Mouse (Mus musculus): ENCODE measurements around the gene Igsf3. TPM values are rescaled to one million over a fixed set of nuclear protein-coding genes. Genes with fewer than 3 reads are reported as not detected.

Igsf3 gene
- total and polyA plus RNA-seq, 2 experiments from 2014 or later, result 74.0 to 77.0 TPM

DNA sequence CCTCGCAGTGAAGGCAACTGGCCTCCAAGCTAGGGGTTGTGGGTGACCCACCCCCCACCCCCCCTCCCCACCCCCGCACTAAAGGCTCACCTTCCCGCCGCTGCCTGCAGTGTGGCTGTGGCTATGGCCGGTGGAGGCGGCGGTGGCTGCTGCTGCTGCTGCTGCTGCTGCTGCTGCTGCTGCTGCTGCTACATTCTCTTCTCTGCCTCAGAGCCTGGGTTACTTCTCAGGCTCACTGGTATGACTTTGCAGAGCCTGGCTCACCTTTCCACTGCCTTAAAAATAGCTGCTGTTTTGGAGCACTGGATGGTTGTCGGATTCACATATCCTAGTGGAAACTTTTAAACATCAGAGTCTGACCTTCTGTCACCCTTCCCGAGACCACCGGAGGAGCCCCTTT lies 11.0 kb downstream of the Igsf3 start:
- WGBS, result 26% methylated on average over 10 of the region's 10 CpGs
- H3K4me1 ChIP-seq (ENCODE audit: insufficient read depth), result peaks cover 18% of the 10 kb centered on the region
- no peak overlapping the region for H3K4me2 ChIP-seq (ENCODE audit: low read depth)
- DNase-seq (no peak), ATAC-seq (no peak)
- no peak for TF ChIP-seq CTCF (IDR thresholded peaks at IDR 0.05; ENCODE audit: low read depth)
- no peak overlapping the region for H3K27ac ChIP-seq (ENCODE audit: low read depth, low read length)
- H3K9me3 ChIP-seq (ENCODE audit: low read length), result no peaks in the 10 kb centered on the region
- H3K27me3 ChIP-seq (ENCODE audit: insufficient read depth, low read length), result no peaks in the 10 kb centered on the region
- no peaks in the 10 kb centered on the region for H3K36me3 ChIP-seq (ENCODE audit: insufficient read depth)
- no peak overlapping the region for H3K4me3 ChIP-seq (ENCODE audit: low read depth, low read length)
- H3K9ac ChIP-seq, result no peak overlapping the region

DNA sequence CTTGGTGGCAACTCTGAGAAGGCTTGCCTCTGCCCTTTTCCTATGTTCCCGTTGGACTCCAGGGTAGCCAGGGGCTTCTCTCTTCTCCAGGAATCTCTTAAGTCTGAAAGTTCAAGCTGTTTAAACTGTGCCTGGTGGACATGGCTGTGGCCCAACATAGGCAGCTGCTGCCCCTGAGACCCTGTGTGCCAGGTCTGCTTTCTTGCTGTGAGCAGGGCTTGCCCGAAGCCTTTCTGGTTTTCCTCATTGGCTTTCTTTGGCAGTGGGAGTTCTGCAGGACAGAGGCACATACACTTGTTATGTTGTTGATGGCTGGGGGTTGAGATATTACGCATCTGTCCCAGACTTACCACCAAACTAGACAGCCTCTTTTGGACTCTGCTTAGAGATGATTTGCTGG lies 12.7 kb downstream of the Igsf3 start:
- ATAC-seq (no peak), DNase-seq (no peak)
- Histone ChIP-seq H3K4me3 (ENCODE audit: low read depth, low read length) (no peak overlapping the region), H3K27ac (ENCODE audit: low read depth, low read length) (no peak overlapping the region), H3K36me3 (ENCODE audit: insufficient read depth) (no peaks in the 10 kb centered on the region), H3K4me2 (ENCODE audit: low read depth) (no peak overlapping the region), H3K4me1 (ENCODE audit: insufficient read depth) (peaks cover 26% of the 10 kb centered on the region), H3K9me3 (ENCODE audit: low read length) (no peaks in the 10 kb centered on the region), H3K9ac (no peak overlapping the region), H3K27me3 (ENCODE audit: insufficient read depth, low read length) (no peaks in the 10 kb centered on the region)
- no peak for TF ChIP-seq CTCF (IDR thresholded peaks at IDR 0.05; ENCODE audit: low read depth)
- 71% methylated on average over 3 of the region's 3 CpGs for WGBS

DNA sequence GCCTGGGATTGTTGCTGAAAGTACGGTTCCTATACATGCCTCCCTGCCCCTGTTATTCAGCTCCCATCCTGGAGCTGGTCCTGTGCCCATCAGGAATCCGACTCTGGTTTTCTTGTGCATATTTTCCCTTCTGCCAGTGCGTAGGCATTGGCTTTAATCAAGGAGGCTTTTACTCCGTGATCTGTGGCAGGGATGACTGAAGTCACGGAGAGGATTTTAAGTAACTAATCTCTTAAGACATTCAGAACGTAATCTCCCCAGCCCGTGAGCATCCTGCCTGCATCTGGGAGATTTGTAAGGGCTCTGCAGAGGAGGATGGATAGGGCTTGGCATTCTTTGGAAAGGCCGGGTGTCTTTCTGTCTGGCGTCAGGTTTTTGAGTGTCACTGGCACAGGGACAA lies 13.6 kb downstream of the Igsf3 start:
- 0 out of 2 replicates have a peak overlapping the region, but pooled peaks have one; percentile 9 for H3K27ac ChIP-seq (ENCODE audit: low read depth, low read length)
- DNase-seq, result no peak

DNA sequence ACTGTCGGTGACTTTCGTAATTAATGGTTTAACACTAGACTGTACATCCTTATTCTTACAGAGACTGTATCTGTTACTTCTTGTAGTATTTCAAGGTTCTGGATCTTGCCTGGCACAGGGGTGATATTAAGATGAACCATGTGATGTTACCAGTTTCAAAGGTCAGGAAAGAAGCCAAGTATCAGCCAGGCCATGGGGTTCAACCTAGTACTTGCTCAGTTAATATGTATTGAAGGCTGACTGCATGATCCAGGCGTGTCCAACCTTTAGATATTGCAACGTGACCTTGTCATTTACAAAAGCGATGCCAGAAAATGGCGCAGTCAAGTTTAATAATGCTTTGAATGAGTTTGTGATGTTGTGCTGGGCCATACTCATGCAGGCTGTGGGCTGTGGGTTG lies 15.1 kb downstream of the Igsf3 start:
- Histone ChIP-seq H3K4me1 (ENCODE audit: insufficient read depth) (peaks cover 26% of the 10 kb centered on the region), H3K27me3 (ENCODE audit: insufficient read depth, low read length) (no peaks in the 10 kb centered on the region), H3K27ac (ENCODE audit: low read depth, low read length) (no peak overlapping the region), H3K4me2 (ENCODE audit: low read depth) (no peak overlapping the region), H3K9me3 (ENCODE audit: low read length) (no peaks in the 10 kb centered on the region), H3K36me3 (ENCODE audit: insufficient read depth) (no peaks in the 10 kb centered on the region), H3K4me3 (ENCODE audit: low read depth, low read length) (no peak overlapping the region), H3K9ac (no peak overlapping the region)
- TF ChIP-seq CTCF (IDR thresholded peaks at IDR 0.05; ENCODE audit: low read depth), result no peak
- WGBS, result 94% methylated on average over 6 of the region's 6 CpGs
- DNase-seq (no peak), ATAC-seq (no peak)

More for the DNA sequence above, 13.6 kb downstream of the Igsf3 start:
- Histone ChIP-seq H3K4me1 (ENCODE audit: insufficient read depth) (peaks cover 26% of the 10 kb centered on the region), H3K27me3 (ENCODE audit: insufficient read depth, low read length) (no peaks in the 10 kb centered on the region), H3K4me3 (ENCODE audit: low read depth, low read length) (no peak overlapping the region), H3K9me3 (ENCODE audit: low read length) (no peaks in the 10 kb centered on the region), H3K36me3 (ENCODE audit: insufficient read depth) (no peaks in the 10 kb centered on the region), H3K4me2 (ENCODE audit: low read depth) (no peak overlapping the region), H3K9ac (no peak overlapping the region)
- no peak for ATAC-seq
- TF ChIP-seq CTCF (IDR thresholded peaks at IDR 0.05; ENCODE audit: low read depth), result no peak
- 21% methylated on average over 9 of the region's 9 CpGs for WGBS

DNA sequence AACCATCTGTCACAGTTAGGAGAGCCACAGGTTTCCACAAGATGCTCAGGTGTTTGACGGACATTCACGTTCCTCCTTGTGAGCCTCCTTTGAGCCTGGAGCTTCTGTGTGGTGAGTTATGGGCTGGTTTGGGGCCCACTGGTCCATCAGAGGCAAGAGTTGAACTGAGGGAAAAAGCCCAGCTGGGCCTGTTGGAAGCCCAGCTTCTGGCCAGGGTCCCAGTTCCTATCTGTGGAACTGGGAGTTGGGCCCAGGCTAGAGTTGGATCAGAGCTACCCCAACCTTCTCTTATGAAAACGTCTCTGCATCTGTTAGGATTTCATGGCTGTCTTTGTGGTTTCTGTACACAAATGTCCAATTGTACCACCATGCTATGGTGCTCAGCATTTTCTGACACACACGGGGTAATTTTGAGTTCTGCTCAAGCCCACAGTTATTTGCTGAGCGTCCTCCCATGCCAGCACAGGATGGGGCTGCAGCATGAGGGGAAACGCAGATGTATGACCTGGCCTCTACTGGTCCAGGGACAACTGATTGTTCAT lies 16.3 kb downstream of the Igsf3 start:
- no peak overlapping the region for H3K9ac ChIP-seq
- WGBS, result 73% methylated on average over 6 of the region's 6 CpGs

DNA sequence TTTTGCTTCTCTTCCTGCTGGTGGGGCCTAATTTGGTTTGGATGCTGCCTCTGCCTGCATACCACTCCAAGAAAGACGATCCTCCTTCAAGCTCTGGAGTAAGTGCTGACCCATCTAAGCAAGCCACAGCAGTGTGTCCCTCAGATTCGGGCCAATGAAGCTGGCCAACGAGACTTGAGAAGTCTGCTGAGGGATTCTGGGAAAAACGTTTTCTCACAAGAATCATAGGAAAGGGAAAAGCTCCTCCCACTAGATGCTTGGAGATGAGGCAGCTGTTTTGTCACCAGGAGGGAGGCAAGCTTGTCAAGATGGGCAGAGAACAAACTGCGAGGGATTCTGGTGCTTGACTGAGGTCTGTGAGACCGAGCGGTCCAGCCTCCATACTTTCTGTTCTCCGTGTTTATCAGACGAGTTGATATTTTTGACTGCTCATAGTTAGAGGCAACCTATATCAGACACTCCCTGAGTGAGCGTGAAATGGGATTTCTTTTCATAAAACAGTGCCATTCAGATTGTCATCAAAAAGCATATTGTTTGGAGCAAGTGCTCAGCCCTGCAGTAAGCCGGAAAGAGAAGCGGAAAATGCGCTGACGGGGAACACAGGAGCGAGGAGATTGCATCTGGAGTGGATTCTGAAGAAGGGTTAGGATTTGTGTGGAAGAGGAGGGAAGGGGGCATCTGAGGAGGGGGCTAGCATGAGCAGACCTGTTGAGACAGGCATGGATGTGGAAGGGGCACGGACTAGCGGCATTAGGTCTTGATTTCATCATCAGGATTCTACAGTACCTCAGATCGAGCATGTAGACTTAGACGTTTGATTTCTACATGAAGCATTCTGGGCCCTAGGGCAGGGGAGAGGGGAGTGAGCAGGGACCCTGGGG lies 17.0 kb downstream of the Igsf3 start:
- H3K27ac ChIP-seq (ENCODE audit: low read depth, low read length), result no peak overlapping the region
- TF ChIP-seq CTCF (IDR thresholded peaks at IDR 0.05; ENCODE audit: low read depth), result no peak
- H3K4me2 ChIP-seq (ENCODE audit: low read depth), result no peak overlapping the region
- H3K36me3 ChIP-seq (ENCODE audit: insufficient read depth), result no peaks in the 10 kb centered on the region
- no peak for ATAC-seq
- no peak for DNase-seq
- H3K27me3 ChIP-seq (ENCODE audit: insufficient read depth, low read length), result no peaks in the 10 kb centered on the region
- H3K9me3 ChIP-seq (ENCODE audit: low read length), result no peaks in the 10 kb centered on the region
- no peak overlapping the region for H3K9ac ChIP-seq
- H3K4me3 ChIP-seq (ENCODE audit: low read depth, low read length), result no peak overlapping the region
- 63% methylated on average over 19 of the region's 19 CpGs for WGBS
- H3K4me1 ChIP-seq (ENCODE audit: insufficient read depth), result peaks cover 37% of the 10 kb centered on the region

More for the DNA sequence above, 16.3 kb downstream of the Igsf3 start:
- H3K4me3 ChIP-seq (ENCODE audit: low read depth, low read length), result no peak overlapping the region
- DNase-seq (no peak), ATAC-seq (peak; percentile 14; the same call in 1 of the 2 replicates)
- no peak overlapping the region for H3K4me2 ChIP-seq (ENCODE audit: low read depth)
- no peak for TF ChIP-seq CTCF (IDR thresholded peaks at IDR 0.05; ENCODE audit: low read depth)
- H3K27ac ChIP-seq (ENCODE audit: low read depth, low read length), result no peak overlapping the region
- H3K4me1 ChIP-seq (ENCODE audit: insufficient read depth), result peaks cover 32% of the 10 kb centered on the region
- H3K9me3 ChIP-seq (ENCODE audit: low read length), result no peaks in the 10 kb centered on the region
- H3K36me3 ChIP-seq (ENCODE audit: insufficient read depth), result no peaks in the 10 kb centered on the region
- no peaks in the 10 kb centered on the region for H3K27me3 ChIP-seq (ENCODE audit: insufficient read depth, low read length)

DNA sequence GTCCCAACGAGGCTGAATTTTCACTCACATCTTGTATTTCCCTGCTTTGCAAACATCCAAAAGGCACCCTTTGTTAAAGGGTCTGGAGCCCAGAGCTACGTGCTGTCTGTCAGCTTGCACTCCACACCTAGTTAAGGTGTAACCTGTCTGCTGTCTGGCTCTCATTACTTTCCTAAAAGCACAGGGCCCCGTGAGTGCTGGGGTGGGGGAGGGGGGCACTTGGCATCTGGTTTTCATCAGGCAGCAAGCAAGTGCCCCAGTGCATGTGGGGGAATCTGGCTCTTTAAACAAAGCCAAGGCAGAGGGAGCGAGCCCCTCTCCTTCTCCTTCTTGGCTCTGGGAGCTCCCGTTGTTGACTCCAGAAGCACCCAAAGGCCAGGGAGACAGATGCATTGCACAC lies 18.5 kb downstream of the Igsf3 start:
- ATAC-seq (no peak), DNase-seq (no peak)
- H3K4me2 ChIP-seq (ENCODE audit: low read depth), result no peak overlapping the region
- no peak overlapping the region for H3K4me3 ChIP-seq (ENCODE audit: low read depth, low read length)
- no peak overlapping the region for H3K27ac ChIP-seq (ENCODE audit: low read depth, low read length)
- no peaks in the 10 kb centered on the region for H3K36me3 ChIP-seq (ENCODE audit: insufficient read depth)
- no peak for TF ChIP-seq CTCF (IDR thresholded peaks at IDR 0.05; ENCODE audit: low read depth)
- WGBS, result 59% methylated on average over 5 of the region's 5 CpGs
- H3K9me3 ChIP-seq (ENCODE audit: low read length), result no peaks in the 10 kb centered on the region
- H3K27me3 ChIP-seq (ENCODE audit: insufficient read depth, low read length), result no peaks in the 10 kb centered on the region
- H3K9ac ChIP-seq, result no peak overlapping the region
- peaks cover 31% of the 10 kb centered on the region for H3K4me1 ChIP-seq (ENCODE audit: insufficient read depth)

Measured in forebrain, postnatal 0 days (tissue).